Mouse (Mus musculus) layer of hippocampus, adult 8-10 months (tissue): Measurements from ENCODE around the gene Samd14. TPM values are rescaled to one million over a fixed set of nuclear protein-coding genes. Genes with fewer than 3 reads are reported as not detected.
"Not testable (repeated sequence)": the region's sequence is repeated elsewhere in the genome, so short reads cannot be mapped to it uniquely, and the experiment has no call there.

Source experiments
- DNase-seq, 2 experiments: peaks; one replicate each; pipeline ENCODE4 v3.0.0; 2022; ENCODE audit warnings: low spot score in 2 of 2
- total RNA-seq, 4 experiments: library from RNA; stranded (reverse); gene quantifications; 2 replicates each; pipeline ENCODE4 v1.2.4; 2022

Gene Samd14
- total RNA-seq, 4 experiments from 2014 or later = 33.9 to 40.0 (median 36.4) TPM

- DNase-seq = peak in 1 of 2 experiments; percentile 32
These were observed 4.8 kb upstream of the Samd14 start for GRCm38 (mm10) chr11:95004937-95005198.

- peak in 1 of 2 experiments; percentile 39 for DNase-seq
These were observed 3.6 kb upstream of the Samd14 start for GRCm38 (mm10) chr11:95006038-95006437.

- peak in 1 of 2 experiments; percentile 62 for DNase-seq
These were observed 3.0 kb upstream of the Samd14 start for GRCm38 (mm10) chr11:95006525-95007219.

GRCm38 (mm10) chr11:95007418-95007817 lies 2.3 kb upstream of the Samd14 start:
- no peak for DNase-seq

- DNase-seq = no peak
These were observed 734 bp upstream of the Samd14 start for GRCm38 (mm10) chr11:95008661-95009628.

GRCm38 (mm10) chr11:95010141-95010739 lies 561 bp downstream of the Samd14 start:
- DNase-seq = no peak

GRCm38 (mm10) chr11:95010841-95011403 lies 1.2 kb downstream of the Samd14 start:
- not testable (repeated sequence) for DNase-seq

GRCm38 (mm10) chr11:95011416-95011815 lies 1.7 kb downstream of the Samd14 start:
- no peak for DNase-seq

- no peak for DNase-seq
These were observed 2.4 kb downstream of the Samd14 start for GRCm38 (mm10) chr11:95012075-95012474.

- no peak for DNase-seq
These were observed 2.8 kb downstream of the Samd14 start for GRCm38 (mm10) chr11:95012487-95012886.

- DNase-seq = no peak
These were observed 5.8 kb downstream of the Samd14 start for GRCm38 (mm10) chr11:95015484-95015883.

- DNase-seq = no peak
These were observed 12.7 kb downstream of the Samd14 start for GRCm38 (mm10) chr11:95022237-95022992.

GRCm38 (mm10) chr11:95023481-95023880 lies 13.8 kb downstream of the Samd14 start:
- DNase-seq = no peak

GRCm38 (mm10) chr11:95024439-95025184 lies 14.9 kb downstream of the Samd14 start:
- DNase-seq = peak in 1 of 2 experiments; percentile 62

- DNase-seq = no peak
These were observed 15.7 kb downstream of the Samd14 start for GRCm38 (mm10) chr11:95025227-95026012.

- no peak for DNase-seq
These were observed 16.4 kb downstream of the Samd14 start for GRCm38 (mm10) chr11:95026090-95026542.

GRCm38 (mm10) chr11:95026849-95027248 lies 17.2 kb downstream of the Samd14 start:
- no peak for DNase-seq

- no peak for DNase-seq
These were observed 18.3 kb downstream of the Samd14 start for GRCm38 (mm10) chr11:95027850-95028470.

GRCm38 (mm10) chr11:95032945-95033344 lies 23.3 kb downstream of the Samd14 start:
- DNase-seq = no peak
